Mouse (Mus musculus): Measurements from ENCODE around the gene Nop10.

Nop10 gene

DNA sequence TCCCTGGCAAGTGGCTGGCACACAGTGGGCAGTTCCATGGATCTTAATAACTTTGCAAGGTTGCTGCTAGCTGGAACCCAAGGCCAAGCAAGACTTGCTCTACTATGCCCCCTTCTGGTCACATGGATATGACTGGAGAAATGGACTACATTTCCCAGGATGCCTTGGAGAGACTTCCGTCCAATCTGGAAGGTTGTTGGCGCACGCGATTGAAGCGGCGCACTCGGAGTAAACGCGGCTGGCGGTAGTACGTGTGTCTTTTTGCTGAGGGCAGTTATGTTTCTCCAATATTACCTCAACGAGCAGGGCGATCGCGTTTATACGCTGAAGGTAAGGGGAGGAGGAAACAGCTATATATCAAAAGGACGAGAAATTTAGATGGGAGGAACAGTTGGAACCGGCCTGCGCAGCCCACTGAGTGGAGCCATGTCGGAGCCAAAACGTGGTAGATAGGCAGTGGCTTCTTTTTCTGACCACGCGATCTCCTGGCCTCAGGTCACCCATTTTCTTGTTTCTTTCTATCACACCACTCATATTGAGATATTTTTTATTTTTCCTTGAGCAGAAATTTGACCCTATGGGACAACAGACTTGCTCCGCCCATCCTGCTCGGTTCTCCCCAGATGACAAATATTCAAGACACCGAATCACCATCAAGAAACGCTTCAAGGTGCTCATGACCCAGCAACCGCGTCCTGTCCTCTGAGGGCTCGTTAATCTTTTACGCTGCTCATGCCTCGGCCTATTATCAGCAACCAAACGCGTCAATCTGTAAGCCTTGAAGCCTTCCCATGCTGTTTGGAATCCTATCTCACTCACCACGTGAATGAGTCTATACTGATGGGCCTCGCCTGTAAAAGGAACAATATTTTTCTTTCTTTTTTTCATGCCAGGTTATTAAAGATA lies at the start of gene Nop10:
Gene Nop10 (plus strand): TSS at position 179 of the 906 bp plus-strand sequence.
- peak; percentile 65 to 80 for DNase-seq (ENCODE audit: low spot score in 2 of 2)

DNA sequence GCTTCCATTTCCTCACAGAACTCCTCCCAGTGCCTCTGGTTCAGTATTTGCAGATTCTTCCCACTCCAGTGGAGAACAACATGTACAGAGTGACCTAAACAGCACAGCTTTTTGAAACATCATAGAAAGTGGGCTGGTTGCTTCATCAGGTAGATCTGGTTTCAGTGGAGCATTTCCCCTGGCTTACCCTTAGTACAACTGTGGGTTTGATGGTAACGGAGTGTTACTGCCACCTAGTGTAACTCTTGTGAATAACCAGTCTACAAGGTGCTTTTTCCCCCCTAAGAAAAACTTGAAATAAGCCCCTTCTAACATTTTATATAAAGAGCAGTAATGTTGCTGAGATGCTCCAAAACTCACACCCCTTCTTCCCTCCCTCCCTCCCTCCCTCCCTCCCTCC lies 45.7 kb upstream of the Nop10 start:
- DNase-seq (ENCODE audit: low spot score in 2 of 2), result no peak

DNA sequence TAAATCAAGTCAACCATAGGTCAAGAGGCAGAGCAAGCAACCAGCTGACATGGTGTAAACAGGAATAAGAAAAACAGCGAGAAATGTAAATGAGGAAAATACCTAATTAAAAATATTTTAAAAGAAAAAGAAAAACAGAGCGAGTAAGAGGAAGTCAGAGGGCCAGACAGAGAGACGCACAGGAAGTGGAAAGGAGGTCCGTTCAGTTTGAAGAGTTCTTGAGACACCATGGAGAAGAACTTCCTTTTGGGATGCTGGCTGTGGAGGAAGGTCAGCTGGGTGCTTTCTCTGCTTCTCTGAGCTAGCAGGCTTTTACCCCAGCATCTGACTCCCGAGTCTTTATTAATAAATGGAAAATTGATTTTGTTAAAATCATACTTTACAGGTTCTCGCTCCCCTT lies 44.1 kb upstream of the Nop10 start:
- no peak for DNase-seq (ENCODE audit: low spot score in 2 of 2)

DNA sequence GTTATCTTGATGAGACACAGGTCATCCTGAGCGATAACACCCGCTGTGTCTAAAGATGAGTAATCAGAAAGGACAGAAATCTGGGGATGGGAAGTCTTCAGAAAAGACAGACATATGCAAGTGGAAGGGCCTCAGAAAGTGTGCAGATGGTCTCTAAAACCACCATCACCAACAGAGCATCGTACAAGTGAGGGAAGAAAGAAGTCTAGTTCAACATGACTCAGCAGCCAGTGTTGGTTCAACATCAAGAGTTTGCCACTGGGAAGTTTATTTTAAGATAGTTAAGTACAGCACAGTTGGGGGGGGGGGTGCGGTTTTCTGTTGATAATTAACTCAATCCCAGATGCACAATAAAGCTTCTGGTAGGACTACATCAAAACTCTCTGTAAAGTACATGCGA lies 40.8 kb upstream of the Nop10 start:
- DNase-seq (ENCODE audit: low spot score in 2 of 2), result no peak

DNA sequence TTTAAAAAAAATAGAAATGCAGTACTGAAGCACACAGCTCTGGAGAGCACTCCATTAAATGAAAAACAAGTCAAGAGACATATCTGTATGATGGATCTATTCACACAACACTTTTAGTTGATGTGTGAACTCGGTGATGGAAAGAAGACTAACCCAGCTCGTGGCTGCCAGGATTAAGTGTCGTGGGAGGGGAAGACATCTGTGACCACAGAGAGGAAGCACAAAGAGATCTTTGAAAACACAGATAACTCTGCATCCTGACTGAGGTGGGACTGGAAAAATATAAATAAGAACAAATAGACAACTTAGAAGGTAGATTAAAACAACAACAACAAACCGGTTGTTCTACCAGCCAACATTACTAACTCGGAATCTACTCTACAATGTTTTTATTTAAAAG lies 39.1 kb upstream of the Nop10 start:
- no peak for DNase-seq (ENCODE audit: low spot score in 2 of 2)

DNA sequence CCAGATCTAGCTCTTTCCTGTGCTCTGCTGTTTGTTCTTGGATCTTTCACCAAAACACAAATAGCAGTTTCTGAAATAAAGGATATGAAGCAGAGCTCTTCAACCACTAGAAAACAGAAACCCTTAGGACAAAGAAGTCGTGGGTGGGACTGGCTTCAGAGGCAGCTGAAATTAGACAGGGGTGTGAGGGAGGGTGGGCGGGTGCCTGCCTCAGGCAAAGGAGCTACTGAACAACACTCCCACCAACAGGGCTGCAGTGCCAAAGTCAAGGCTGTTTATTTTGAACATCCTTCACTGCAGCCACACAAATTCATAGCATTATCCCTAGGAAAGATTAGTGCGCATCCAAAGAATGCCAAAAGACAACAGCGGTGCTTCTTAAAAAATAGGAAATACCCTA lies 37.4 kb upstream of the Nop10 start:
- DNase-seq (ENCODE audit: low spot score in 2 of 2), result no peak

DNA sequence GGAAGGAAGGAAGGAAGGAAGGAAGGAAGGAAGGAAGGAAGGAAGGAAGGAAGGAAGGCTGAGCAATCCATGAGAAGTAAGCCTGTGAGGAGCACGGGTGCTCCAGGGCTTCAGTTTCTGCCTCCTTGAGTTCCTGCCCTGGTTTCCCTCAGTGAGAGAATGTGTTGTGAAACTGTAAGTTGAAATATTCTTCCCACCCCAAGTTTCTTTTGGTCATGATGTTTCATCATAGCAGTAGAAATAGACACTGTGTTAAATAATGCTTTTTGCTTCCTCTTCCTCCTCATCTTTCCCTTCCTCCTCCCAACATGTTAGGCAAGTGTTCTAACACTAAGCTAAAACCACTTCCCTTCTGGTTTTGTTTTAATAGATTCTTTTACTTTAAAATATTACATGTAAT lies 29.1 kb upstream of the Nop10 start:
- no peak for DNase-seq (ENCODE audit: low spot score in 2 of 2)

DNA sequence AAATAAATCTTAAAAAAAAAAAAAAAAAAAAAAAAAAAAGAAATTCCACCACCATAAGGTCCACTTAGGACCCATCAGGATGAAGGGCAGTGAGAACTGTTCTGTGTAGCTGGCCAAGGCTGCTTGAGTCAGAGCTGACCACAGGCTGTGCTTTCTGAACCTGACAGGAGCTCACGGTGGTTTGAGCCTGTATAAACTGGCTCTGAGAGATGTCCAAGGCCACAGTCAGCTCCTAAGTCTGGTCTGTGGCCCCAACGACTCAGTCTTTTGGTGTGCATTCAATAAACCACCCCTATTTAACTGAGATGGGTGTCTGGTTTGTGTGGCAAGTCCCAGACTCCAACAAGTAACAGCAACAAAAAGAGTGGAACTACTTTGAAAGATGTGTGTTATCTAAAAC lies 25.1 kb upstream of the Nop10 start:
- no peak for DNase-seq (ENCODE audit: low spot score in 2 of 2)

DNA sequence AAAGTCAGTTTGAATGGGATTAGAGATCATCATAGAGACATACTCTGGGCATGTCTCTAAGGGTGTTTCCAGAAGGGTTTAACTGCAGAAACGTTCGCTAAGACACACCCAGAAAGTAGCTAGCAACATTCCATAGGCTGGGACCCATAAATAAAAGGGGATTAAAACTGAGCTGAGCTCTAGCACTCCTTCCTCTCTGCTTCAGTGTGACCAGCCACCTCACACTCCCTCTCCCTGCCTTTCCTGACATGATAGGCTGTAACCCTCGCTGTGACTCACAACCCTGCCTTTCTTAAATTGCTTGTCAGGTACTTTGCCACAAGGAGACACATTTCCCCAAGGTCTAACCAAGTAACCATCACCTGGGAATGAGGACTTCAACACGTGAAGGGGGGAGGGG lies 23.7 kb upstream of the Nop10 start:
- no peak for DNase-seq (ENCODE audit: low spot score in 2 of 2)

DNA sequence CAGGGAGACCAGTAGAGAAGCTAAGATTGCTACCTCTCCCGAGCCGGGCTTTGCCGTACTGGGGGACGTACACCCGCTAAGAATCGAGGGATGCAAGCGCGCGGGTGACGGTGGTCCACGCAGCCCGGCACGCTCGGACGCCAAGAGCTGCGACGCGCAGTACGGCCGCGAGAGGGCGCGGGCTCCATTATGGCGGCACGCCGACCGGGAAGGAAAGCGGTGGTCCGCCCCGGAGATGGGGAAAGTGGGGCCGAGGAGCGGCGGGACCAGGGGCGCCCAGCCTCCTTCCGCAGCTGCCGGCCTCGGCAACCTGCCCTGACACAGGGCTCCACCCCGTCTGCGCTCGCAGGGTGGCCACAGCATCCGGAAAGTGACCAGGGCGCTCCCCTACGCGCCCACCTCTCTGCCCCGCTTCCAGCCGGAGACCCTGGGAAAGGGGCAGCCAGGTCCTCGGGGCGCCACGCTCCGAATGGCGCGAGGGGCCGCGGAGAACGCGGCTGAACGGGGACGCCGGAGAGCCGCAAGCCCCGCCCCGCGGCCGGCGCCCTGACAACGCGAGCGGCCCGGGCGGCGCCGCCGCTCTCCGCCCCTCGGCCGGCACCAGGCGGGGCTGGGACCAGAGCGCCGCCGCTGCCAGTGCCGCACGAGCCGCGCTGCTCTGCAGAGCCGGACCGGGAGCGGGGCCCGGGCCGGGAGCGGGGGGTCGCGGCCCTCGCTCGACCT lies 22.4 kb upstream of the Nop10 start, which contains the start of gene Lpcat4:
Gene Lpcat4 (plus strand): TSS at position 257 of the 723 bp plus-strand sequence.
- DNase-seq (ENCODE audit: low spot score in 2 of 2), result peak; percentile 88 to 90

DNA sequence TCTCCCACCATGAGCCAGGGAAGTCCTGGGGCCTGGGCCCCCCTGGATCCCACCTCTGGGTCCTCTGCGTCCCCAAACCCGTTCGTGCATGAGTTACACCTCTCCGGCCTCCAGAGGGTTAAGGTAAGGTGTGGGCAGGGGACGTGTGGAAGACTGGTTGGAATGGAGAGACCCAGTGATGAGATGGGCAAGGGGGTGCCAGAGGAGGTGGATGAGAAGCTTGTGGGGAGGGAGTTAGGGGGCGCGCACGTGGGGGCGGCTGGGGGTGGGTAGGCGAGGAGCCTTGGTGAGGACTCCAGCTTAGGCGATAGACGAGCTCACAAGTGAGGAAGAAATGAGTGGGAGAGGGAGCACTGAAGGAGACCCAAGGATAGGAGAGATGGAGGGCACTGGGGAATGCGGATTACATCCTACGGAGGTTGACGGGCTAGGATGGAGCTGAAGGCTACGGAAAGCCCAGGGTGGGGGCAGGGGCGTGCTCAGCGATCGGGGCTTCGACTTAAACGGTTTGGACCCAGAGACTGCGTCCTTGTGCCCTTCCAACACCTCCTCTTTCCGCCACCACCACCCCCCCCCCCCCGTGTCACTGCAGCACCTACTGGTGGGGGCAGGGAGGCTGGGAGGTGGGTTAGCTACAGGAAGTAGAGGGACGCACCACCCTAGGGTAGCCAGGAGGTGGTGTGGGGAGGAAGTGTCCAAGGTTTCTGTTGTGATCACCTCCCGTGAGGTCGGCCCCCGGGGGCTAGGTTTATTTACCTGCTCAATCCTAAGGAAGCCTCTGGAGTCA lies 21.6 kb upstream of the Nop10 start:
- DNase-seq (ENCODE audit: low spot score in 2 of 2), result peak in 1 of 2 experiments; percentile 44

DNA sequence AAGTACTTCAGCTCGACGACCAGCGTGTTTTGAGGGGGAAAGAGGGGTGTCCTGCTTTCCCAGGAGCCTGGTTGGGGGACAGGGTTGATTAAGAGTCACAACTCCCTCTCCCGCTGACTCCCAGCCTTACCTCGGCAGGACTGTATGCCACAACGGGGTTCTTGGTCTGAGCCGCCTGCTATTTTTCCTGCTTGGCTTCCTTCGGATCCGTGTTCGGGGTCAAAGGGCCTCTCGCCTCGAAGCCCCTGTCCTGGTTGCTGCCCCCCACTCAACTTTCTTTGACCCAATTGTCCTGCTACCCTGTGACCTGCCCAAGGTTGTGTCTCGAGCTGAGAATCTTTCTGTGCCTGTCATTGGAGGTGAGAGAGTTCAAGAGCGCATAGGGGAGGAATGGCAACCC lies 19.9 kb upstream of the Nop10 start:
- no peak for DNase-seq (ENCODE audit: low spot score in 2 of 2)

DNA sequence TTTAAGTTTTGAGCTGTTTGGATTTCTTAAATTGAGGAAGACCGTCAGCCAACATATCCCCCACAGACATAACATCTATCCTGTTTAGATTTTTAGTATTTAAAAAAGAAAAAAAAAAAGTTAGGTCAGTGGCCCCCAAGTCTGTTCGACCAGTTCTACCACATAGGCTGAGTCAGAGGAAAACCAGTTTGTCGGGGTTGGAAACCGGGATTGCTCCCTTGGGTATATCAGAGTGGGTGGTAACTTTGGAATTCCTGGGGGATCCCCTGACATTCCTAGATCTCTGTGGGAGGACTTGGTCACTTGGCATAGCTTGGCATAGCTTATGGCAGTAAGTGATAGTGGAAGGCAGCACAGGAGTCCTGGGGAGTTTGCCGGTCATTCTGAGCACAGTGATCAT lies 16.4 kb upstream of the Nop10 start:
- no peak for DNase-seq (ENCODE audit: low spot score in 2 of 2)

DNA sequence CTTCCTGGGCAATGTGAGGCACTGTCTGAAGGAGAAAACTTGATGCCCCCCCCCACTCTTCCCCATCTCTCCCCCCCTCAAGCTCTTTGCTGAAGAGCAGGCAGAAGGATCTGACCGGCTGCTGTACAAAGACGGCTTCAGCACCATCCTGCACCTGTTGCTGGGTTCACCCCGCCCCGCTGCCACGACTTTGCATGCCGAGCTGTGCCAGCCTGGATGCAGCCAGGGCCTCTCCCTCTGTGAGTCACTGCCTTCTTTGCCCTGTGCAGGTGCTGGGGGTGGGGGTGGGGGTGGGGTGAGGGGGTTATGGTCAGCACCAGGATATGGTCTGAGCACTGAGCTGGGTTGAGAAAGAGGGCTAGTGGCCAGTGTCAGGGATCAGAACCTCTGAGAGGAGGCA lies 15.5 kb upstream of the Nop10 start:
- DNase-seq (ENCODE audit: low spot score in 2 of 2), result no peak

DNA sequence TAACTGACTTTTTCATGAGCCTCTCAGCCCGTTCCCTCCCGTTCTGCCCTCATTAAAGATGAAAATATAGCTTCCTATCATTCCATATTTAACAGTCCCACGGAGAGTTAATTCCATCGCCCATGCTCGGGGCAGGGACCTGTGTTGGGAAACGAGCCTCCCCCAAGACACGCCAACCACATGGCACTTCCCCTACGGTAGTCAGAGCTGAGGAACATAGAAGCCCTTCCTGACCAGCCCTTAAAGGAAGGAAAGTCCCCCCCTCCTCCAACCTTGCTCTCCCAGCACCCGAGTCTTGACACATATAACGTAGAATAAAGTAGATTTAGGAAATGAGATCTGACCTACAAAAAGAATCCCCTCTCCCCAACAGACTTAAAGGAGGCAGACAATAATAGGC lies 14.4 kb upstream of the Nop10 start:
- DNase-seq (ENCODE audit: low spot score in 2 of 2), result no peak

DNA sequence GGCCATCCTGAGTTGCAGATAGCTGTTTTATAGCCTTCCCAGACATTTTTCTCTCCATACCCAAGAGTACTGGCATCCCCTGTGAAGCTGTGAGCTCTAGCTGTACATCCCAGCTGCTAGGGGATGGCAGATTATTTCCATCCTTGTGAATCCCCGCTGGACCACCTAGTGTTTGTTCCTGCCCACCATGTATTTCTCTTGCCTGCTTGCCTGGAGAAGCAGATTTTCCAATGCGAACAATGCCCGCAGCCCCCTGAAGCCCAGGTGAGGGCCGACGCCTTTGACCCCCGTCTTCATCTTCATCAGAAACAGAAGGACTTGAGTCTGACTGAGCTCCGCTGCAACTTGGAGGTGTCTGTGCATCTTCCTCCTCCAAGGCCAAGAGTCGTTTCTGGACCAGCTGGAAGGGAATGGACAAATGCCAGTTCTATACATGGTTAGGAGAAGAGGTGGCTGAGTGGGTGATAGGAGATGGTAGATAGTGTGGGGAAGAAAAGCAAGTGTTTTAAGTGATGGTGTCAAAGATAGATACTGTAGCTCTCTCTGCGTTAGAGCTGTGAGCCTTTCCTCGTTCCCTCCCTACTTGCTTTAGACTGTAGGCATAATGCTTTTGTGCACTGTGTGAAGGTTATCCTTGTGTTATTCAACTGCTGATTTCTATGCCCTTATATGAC lies 11.8 kb upstream of the Nop10 start:
- no peak for DNase-seq (ENCODE audit: low spot score in 2 of 2)

DNA sequence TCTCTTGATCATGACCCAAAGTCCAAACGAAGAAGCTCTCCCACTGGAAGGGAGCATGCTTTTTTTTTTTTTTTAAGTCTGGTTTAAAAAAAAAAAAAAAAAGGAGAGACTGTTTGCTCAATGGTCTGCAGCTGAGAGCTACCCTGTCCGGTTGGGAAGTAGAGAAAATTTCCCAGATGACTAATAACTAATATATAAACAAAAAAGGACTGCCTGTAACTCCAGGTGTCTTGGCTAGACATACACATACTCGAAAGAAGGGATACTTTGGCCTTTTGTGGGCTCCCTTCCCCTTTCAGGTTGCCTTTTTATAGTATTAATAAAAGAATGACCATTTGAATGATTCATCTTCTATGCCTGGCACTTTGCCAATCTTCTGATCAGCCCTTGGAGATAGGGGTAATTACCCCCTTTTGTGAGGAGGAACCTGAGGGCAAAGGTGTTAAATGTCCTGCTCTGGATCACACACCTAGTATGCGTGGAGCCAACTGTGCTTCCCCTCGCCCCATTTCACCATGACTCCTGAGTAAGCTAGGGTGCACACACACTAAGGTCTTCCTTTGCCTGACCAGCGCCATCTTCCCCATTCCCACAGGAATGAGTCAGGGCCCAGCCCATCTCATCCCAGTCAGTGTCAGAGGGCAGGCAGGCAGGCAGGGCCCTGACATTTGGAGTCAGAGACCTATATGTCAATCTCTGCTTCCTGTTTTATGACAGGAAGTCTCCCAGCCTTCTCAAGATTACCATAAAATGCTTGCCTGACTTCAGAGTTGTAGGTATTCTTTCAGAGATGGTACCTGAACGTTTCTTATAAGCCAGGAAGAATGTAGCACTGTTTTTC lies 6.8 kb upstream of the Nop10 start:
- no peak for DNase-seq (ENCODE audit: low spot score in 2 of 2)

DNA sequence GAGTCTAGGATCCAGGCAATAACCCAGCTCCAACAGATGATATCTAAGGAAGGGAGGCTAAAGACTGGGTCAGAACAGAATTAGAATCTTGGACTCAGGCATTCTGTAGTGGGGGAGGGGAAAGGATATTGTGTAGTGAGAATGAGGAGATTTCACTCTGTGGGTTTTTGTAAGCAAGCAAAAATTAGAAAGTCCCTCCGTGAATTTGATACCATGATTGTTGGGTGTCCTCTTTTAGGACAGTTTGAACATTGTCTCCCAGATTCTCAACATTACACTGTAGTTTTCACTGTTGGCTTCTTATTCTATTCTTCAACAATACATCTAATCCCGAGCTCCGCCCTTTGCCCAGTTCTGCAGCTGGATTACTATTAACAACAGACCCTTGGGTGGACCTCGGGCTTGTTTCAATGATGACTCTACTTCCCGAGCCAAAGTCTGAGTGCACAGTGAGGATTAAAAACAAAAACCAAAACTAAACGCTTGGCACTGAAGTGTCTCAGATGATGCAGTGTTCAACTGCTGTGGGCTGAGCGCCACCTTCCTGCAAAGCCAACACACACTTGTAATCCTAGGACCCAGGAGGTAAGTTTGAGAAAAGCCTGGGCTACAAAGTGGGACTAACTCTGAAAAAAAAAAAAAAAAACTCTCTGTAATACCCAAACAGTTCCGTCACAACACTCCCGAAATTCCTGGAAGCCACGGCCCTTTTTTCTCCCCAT lies 2.3 kb upstream of the Nop10 start, which contains the start of gene Nutm1:
Gene Nutm1 (minus strand): TSS at position 51 of the 722 bp plus-strand sequence.
- DNase-seq (ENCODE audit: low spot score in 2 of 2), result no peak

DNA sequence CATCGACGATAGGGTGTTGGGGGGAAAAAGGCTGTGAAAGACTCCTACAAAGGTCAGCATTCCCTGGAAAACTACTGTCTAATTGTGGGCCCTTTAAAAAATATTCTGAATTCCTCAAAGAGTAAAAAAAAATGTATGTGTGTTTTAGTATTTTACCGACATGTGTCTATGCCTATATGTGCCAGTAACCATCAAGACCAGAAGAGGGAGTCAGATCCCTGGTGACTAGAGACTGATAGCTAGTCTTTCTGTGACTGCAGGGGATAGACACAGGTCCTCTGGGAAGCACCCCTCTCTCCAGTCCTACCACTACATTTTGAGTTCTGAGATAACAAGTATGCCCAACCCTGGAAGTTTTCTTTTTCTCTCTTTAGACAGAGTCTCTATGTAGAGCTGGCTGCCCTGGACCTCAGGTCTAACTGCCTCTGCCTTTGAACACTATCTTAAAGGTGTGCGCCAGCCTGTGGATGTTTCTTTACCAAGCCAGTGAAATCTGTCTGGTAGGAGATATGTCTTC lies 1.1 kb downstream of the Nop10 start:
- DNase-seq (ENCODE audit: low spot score in 2 of 2), result no peak

DNA sequence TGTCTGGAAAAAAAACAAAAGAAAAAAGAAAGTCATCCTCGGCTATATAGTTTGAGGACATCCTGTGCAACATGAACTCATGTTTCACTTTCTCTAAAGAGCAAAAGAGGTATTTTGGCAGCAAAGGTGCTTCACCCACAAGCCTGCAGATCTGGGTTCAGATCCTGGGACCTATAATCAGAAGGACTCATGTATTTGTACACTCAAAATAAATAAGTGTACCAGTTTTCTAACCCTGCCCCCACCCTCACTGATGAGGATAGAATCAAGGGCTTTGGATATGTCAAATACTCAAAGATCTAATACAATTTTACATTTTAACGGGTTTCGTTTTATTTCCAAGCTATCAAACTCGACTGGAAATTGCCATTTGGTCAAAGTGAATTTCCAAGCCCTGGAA lies 2.6 kb downstream of the Nop10 start:
- no peak for DNase-seq (ENCODE audit: low spot score in 2 of 2)
